Mouse (Mus musculus) Muller cell, postnatal 12 days (primary cell): ENCODE results near the gene Kdm1b.

Experiments
- DNase-seq: peaks from one replicate; pipeline ENCODE4 v3.0.0-alpha.2; 2015; ENCODE audit errors: inconsistent ontology term

The Kdm1b gene

GRCm38 (mm10) chr13:47056781-47057180 lies 13.5 kb downstream of the Kdm1b start:
- DNase-seq = no peak

GRCm38 (mm10) chr13:47062756-47063155 lies 19.5 kb downstream of the Kdm1b start:
- DNase-seq = no peak

- DNase-seq = no peak
Observed at GRCm38 (mm10) chr13:47063985-47064760, 20.9 kb downstream of the Kdm1b start.

GRCm38 (mm10) chr13:47066516-47066915 lies 23.2 kb downstream of the Kdm1b start:
- no peak for DNase-seq

- no peak for DNase-seq
Observed at GRCm38 (mm10) chr13:47067001-47067400, 23.7 kb downstream of the Kdm1b start.

GRCm38 (mm10) chr13:47070329-47071080 lies 27.2 kb downstream of the Kdm1b start:
- no peak for DNase-seq

GRCm38 (mm10) chr13:47071871-47072270 lies 28.6 kb downstream of the Kdm1b start:
- DNase-seq = no peak

GRCm38 (mm10) chr13:47072484-47072883 lies 29.2 kb downstream of the Kdm1b start:
- no peak for DNase-seq

- DNase-seq = no peak
Observed at GRCm38 (mm10) chr13:47076156-47076555, 32.9 kb downstream of the Kdm1b start.

GRCm38 (mm10) chr13:47077367-47077766 lies 34.1 kb downstream of the Kdm1b start:
- no peak for DNase-seq

GRCm38 (mm10) chr13:47078799-47079198 lies 35.5 kb downstream of the Kdm1b start:
- DNase-seq = no peak

- no peak for DNase-seq
Observed at GRCm38 (mm10) chr13:47080905-47081505, 37.7 kb downstream of the Kdm1b start.

- no peak for DNase-seq
Observed at GRCm38 (mm10) chr13:47088433-47088832, 45.1 kb downstream of the Kdm1b start.

GRCm38 (mm10) chr13:47089271-47089670 lies 46.0 kb downstream of the Kdm1b start:
- DNase-seq = no peak

GRCm38 (mm10) chr13:47093791-47094190 lies 50.5 kb downstream of the Kdm1b start:
- DNase-seq = no peak

GRCm38 (mm10) chr13:47096591-47096990 lies 53.3 kb downstream of the Kdm1b start:
- no peak for DNase-seq

GRCm38 (mm10) chr13:47099265-47099664 lies 56.0 kb downstream of the Kdm1b start:
- DNase-seq = no peak

- no peak for DNase-seq
Observed at GRCm38 (mm10) chr13:47100587-47100986, 57.3 kb downstream of the Kdm1b start.

GRCm38 (mm10) chr13:47104146-47104545 lies 60.8 kb downstream of the Kdm1b start:
- no peak for DNase-seq

GRCm38 (mm10) chr13:47104856-47105541 lies 61.7 kb downstream of the Kdm1b start:
- peak; percentile 72 for DNase-seq

- peak; percentile 94 for DNase-seq
Observed at GRCm38 (mm10) chr13:47105711-47106579, 62.6 kb downstream of the Kdm1b start, which contains the start of gene Dek. Dek (minus strand) TSS chr13:47106201.
